31 mouse cellular contexts compared by ENCODE assay signal in the genomic region with DNA sequence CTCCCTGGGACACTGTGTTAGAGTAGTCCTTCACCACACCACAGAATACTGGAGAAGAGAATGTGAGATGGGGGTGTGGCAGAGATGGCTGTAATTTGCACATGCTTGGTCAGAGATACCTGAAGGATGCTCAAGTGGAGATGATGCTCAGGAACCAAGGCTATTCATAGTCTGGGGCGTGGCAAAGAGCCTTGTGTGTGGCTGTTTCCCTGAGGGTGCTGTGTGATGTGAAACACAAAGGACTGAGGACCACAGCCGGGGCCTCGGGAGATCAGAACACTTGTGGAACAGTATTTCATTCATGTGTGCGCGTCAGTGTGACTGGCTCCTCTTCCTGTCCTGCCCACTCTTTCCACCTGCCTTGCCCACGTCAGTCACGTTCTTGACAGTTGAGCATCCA. TPM values are rescaled to one million over a fixed set of nuclear protein-coding genes. Genes with fewer than 3 reads are reported as not detected.
"Had no signal": no experiment of that assay in that cellular context is flagged by ENCODE, and none has a peak within 500 bp of the region (broad histone marks: within the 10 kb centered on the region; RNA-seq: fewer than 3 reads in every experiment).

No protein-coding gene starts in this region.

- DNase-seq: gastrocnemius, postnatal 14 days; gastrocnemius, postnatal 36 days; heart, adult 18-20 months; heart, postnatal 14 days; kidney, adult 11 months; kidney, adult 2 months; kidney, postnatal 14 days; layer of hippocampus, adult 9-11 months; layer of hippocampus, postnatal 36 days had no signal

- H3K4me1 ChIP-seq: heart, embryonic 13.5 days; heart, embryonic 15.5 days; hindbrain, embryonic 13.5 days; hindbrain, embryonic 15.5 days; intestine, embryonic 15.5 days; kidney, embryonic 15.5 days; limb, embryonic 13.5 days; limb, embryonic 15.5 days had no signal

- H3K36me3 ChIP-seq: heart, embryonic 13.5 days; heart, embryonic 15.5 days; hindbrain, embryonic 13.5 days; hindbrain, embryonic 15.5 days; intestine, embryonic 15.5 days; kidney, embryonic 15.5 days; limb, embryonic 13.5 days; limb, embryonic 15.5 days; liver, embryonic 12.5 days had no signal

- H3K9ac ChIP-seq: heart, embryonic 13.5 days; heart, embryonic 15.5 days; hindbrain, embryonic 13.5 days; hindbrain, embryonic 15.5 days; intestine, embryonic 15.5 days; kidney, embryonic 15.5 days; limb, embryonic 13.5 days; limb, embryonic 15.5 days; liver, embryonic 12.5 days; liver, embryonic 14.5 days had no signal

- H3K27ac ChIP-seq: heart, embryonic 13.5 days; heart, embryonic 15.5 days; hindbrain, embryonic 13.5 days; hindbrain, embryonic 15.5 days; hindbrain, postnatal 0 days; intestine, embryonic 15.5 days; kidney, embryonic 15.5 days; kidney, postnatal 0 days; limb, embryonic 13.5 days; limb, embryonic 15.5 days; liver, embryonic 12.5 days; liver, embryonic 14.5 days had no signal

- ATAC-seq: intestine, embryonic 15.5 days; liver, embryonic 12.5 days had no signal

- H3K27me3 ChIP-seq: hindbrain, embryonic 13.5 days; hindbrain, embryonic 15.5 days; intestine, embryonic 15.5 days; limb, embryonic 15.5 days had no signal

- H3K4me2 ChIP-seq: heart, embryonic 11.5 days; heart, embryonic 13.5 days; heart, embryonic 15.5 days; hindbrain, embryonic 13.5 days; hindbrain, embryonic 15.5 days; intestine, embryonic 15.5 days; kidney, embryonic 15.5 days; limb, embryonic 13.5 days; limb, embryonic 15.5 days; liver, embryonic 12.5 days had no signal

- H3K9me3 ChIP-seq: heart, embryonic 13.5 days; heart, embryonic 15.5 days; hindbrain, embryonic 13.5 days; hindbrain, embryonic 15.5 days; intestine, embryonic 15.5 days; kidney, embryonic 15.5 days; limb, embryonic 13.5 days; limb, embryonic 15.5 days; liver, embryonic 12.5 days had no signal

- H3K4me3 ChIP-seq: heart, embryonic 13.5 days; heart, embryonic 15.5 days; hindbrain, embryonic 13.5 days; hindbrain, embryonic 15.5 days; intestine, embryonic 15.5 days; kidney, embryonic 15.5 days; limb, embryonic 13.5 days; limb, embryonic 15.5 days; liver, embryonic 12.5 days had no signal

RNA-seq across cellular contexts. Expression of a gene that starts 44.2 kb away (rescaled TPM):
- total RNA-seq: gastrocnemius, adult 18-20 months; gastrocnemius, adult 8-10 months; gastrocnemius, postnatal 14 days; gastrocnemius, postnatal 36 days; heart, adult 18-20 months; heart, adult 8-10 months; heart, postnatal 14 days; hematopoietic stem cell, adult 5-6 weeks; liver, adult 2 months had no signal
- polyA plus RNA-seq: gonadal fat pad, adult 2 months; heart, embryonic 11.5 days; heart, embryonic 13.5 days; heart, embryonic 15.5 days; heart, postnatal 0 days; hindbrain, embryonic 11.5 days; intestine, embryonic 15.5 days; kidney, adult 2 months; kidney, embryonic 15.5 days; kidney, postnatal 0 days; limb, embryonic 11.5 days; limb, embryonic 13.5 days; liver, adult 2 months; liver, embryonic 12.5 days; liver, embryonic 14.5 days had no signal
